19 mouse cellular contexts compared by ENCODE assay signal in the genomic region with DNA sequence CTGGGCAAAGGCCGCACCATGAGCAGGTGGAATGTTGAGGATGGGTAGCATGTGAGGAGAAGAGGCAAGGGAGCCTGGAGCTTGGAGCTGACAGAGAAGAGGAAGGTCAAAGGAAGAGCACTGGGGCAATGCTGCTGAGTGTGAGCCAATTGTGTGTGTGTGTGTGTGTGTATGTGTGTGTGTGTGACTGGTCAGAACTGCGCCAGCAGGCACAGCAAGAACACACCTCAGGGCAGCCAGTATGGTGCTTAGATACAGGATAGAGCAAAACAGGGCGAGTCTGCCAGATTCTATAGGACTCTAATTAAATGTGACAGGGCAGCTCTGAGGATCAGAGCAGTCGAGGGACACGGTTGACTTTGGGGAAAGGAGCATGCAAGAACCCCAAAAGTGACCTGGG. TPM values are rescaled to one million over a fixed set of nuclear protein-coding genes. Genes with fewer than 3 reads are reported as not detected.
A peak's percentile ranks its signal among the peaks of the same experiment; 100 is the strongest.
DNase-seq lines count a peak whose midpoint lies in the region; ATAC-seq and TF ChIP-seq lines count a peak whose summit lies in the region.
"Had no signal": no experiment of that assay in that cellular context is flagged by ENCODE, and none has a peak within 500 bp of the region (broad histone marks: within the 10 kb centered on the region; RNA-seq: fewer than 3 reads in every experiment).

No protein-coding gene starts in this region.

- H3K4me1 ChIP-seq in heart, embryonic 13.5 days, result peaks cover 81% of the 10 kb centered on the region
- peaks cover 38% of the 10 kb centered on the region for H3K4me1 ChIP-seq in embryonic fibroblast, embryonic 13.5 days (ENCODE audit: control insufficient read depth, insufficient read depth, low read length)
- H3K4me1 ChIP-seq in limb, embryonic 13.5 days, result peaks cover 41% of the 10 kb centered on the region
- H3K4me1 ChIP-seq in forebrain, embryonic 11.5 days (replicated peaks; ENCODE audit: control insufficient read depth, insufficient read depth, low read length), result 0 out of 2 replicates have a peak, but pooled peaks cover 2% of the 10 kb centered on the region
- peaks cover 16% of the 10 kb centered on the region for H3K4me1 ChIP-seq in forebrain, postnatal 0 days (ENCODE audit: insufficient read depth)

- peak overlapping the region; percentile 94 for H3K9ac ChIP-seq in heart, embryonic 13.5 days
- peak overlapping the region; percentile 95; the same call in 1 of the 2 replicates for H3K9ac ChIP-seq in limb, embryonic 13.5 days
- H3K9ac ChIP-seq in forebrain, embryonic 11.5 days (ENCODE audit: low read length), result no peak overlapping the region
- H3K9ac ChIP-seq in forebrain, postnatal 0 days, result no peak overlapping the region
- H3K9ac ChIP-seq: embryonic facial prominence, embryonic 12.5 days; liver, postnatal 0 days had no signal

- TF ChIP-seq CTCF in embryonic fibroblast, embryonic 13.5 days (IDR thresholded peaks at IDR 0.05; ENCODE audit: borderline replicate concordance, insufficient read depth, low read length), result no peak
- TF ChIP-seq CTCF in forebrain, postnatal 0 days (IDR thresholded peaks at IDR 0.05; ENCODE audit: low read depth), result no peak

- H3K36me3 ChIP-seq in heart, embryonic 13.5 days, result peaks cover 64% of the 10 kb centered on the region
- peaks cover 59% of the 10 kb centered on the region for H3K36me3 ChIP-seq in limb, embryonic 13.5 days
- no peaks in the 10 kb centered on the region; the same call in 1 of the 2 replicates for H3K36me3 ChIP-seq in forebrain, embryonic 11.5 days (ENCODE audit: control insufficient read depth, insufficient read depth, low read length)
- peaks cover 36% of the 10 kb centered on the region for H3K36me3 ChIP-seq in forebrain, postnatal 0 days (ENCODE audit: insufficient read depth)

- no peak for TF ChIP-seq POLR2A in embryonic fibroblast, embryonic 13.5 days (IDR thresholded peaks at IDR 0.05; ENCODE audit: low read depth, low read length)

- WGBS in heart, embryonic 13.5 days, result 80% methylated on average over 5 of the region's 5 CpGs
- 84% methylated on average over 5 of the region's 5 CpGs for WGBS in limb, embryonic 13.5 days
- WGBS in forebrain, embryonic 11.5 days, result 94% methylated on average over 5 of the region's 5 CpGs
- 84% methylated on average over 5 of the region's 5 CpGs for WGBS in forebrain, postnatal 0 days

- H3K27ac ChIP-seq in heart, embryonic 13.5 days (replicated peaks), result no peak overlapping the region; the same call in 1 of the 2 replicates
- no peak overlapping the region for H3K27ac ChIP-seq in embryonic fibroblast, embryonic 13.5 days (ENCODE audit: insufficient read depth, low read length)
- H3K27ac ChIP-seq in limb, embryonic 13.5 days, result peak overlapping the region; percentile 65; the same call in 1 of the 2 replicates
- H3K27ac ChIP-seq in forebrain, embryonic 11.5 days (ENCODE audit: low read depth, low read length), result no peak overlapping the region
- no peak overlapping the region for H3K27ac ChIP-seq in forebrain, postnatal 0 days (ENCODE audit: low read depth, low read length)
- H3K27ac ChIP-seq: embryonic facial prominence, embryonic 12.5 days; hindbrain, embryonic 10.5 days; kidney, postnatal 0 days had no signal

- H3K27me3 ChIP-seq in heart, embryonic 13.5 days (replicated peaks), result no peaks in the 10 kb centered on the region
- no peaks in the 10 kb centered on the region for H3K27me3 ChIP-seq in limb, embryonic 13.5 days
- no peaks in the 10 kb centered on the region for H3K27me3 ChIP-seq in forebrain, embryonic 11.5 days (ENCODE audit: control insufficient read depth, insufficient read depth, low read length)
- H3K27me3 ChIP-seq in forebrain, postnatal 0 days (ENCODE audit: insufficient read depth, low read length), result no peaks in the 10 kb centered on the region
- H3K27me3 ChIP-seq: embryonic facial prominence, embryonic 12.5 days had no signal

- no peaks in the 10 kb centered on the region for H3K9me3 ChIP-seq in heart, embryonic 13.5 days
- H3K9me3 ChIP-seq in limb, embryonic 13.5 days, result no peaks in the 10 kb centered on the region
- H3K9me3 ChIP-seq in forebrain, embryonic 11.5 days (ENCODE audit: control insufficient read depth, low read length), result no peaks in the 10 kb centered on the region
- H3K9me3 ChIP-seq in forebrain, postnatal 0 days (ENCODE audit: low read length), result no peaks in the 10 kb centered on the region
- H3K9me3 ChIP-seq: embryonic facial prominence, embryonic 12.5 days; G1E; hindbrain, embryonic 10.5 days had no signal

- intact Hi-C loops in heart, postnatal 10 days (cut with DNase I), result no loop called here
- intact Hi-C loops in left cerebral cortex, postnatal 4 days (cut with DNase I), result no loop called here

- peak overlapping the region; percentile 92 for H3K4me2 ChIP-seq in heart, embryonic 13.5 days
- H3K4me2 ChIP-seq in limb, embryonic 13.5 days (replicated peaks), result peak overlapping the region; percentile 92; the same call in 1 of the 2 replicates
- H3K4me2 ChIP-seq in forebrain, embryonic 11.5 days (ENCODE audit: low read depth, low read length, severe bottlenecking), result no peak overlapping the region
- no peak overlapping the region for H3K4me2 ChIP-seq in forebrain, postnatal 0 days (ENCODE audit: low read depth)

- no peak for ATAC-seq in heart, embryonic 13.5 days (ENCODE audit: extremely low read depth, insufficient number of reproducible peaks, low FRiP score, low TSS enrichment)
- ATAC-seq in limb, embryonic 13.5 days (ENCODE audit: low FRiP score, low read depth), result no peak
- no peak for ATAC-seq in forebrain, embryonic 11.5 days (replicated peaks; ENCODE audit: low FRiP score)
- no peak for ATAC-seq in forebrain, postnatal 0 days
- ATAC-seq: CD4-positive, CD25-positive, alpha-beta regulatory T cell, adult 4 months; intestine, embryonic 16.5 days; liver, postnatal 0 days had no signal

- no peak for DNase-seq in heart, postnatal 10 days
- DNase-seq in left cerebral cortex, postnatal 4 days, result peak; percentile 8
- DNase-seq in left cerebral cortex, adult 8-10 months (ENCODE audit: low spot score in 2 of 2), result no peak
- no peak for DNase-seq in forebrain, embryonic 11.5 days (ENCODE audit: low spot score)
- no peak for DNase-seq in forebrain, postnatal 0 days
- DNase-seq: gastrocnemius, postnatal 25 days; liver; liver, postnatal 0 days; lung, postnatal 14 days; thymus, adult 18-20 months had no signal

- H3K4me3 ChIP-seq in heart, embryonic 13.5 days, result peak overlapping the region; percentile 96; the same call in 1 of the 2 replicates
- H3K4me3 ChIP-seq in embryonic fibroblast, embryonic 13.5 days (ENCODE audit: insufficient read depth, low read length), result peak overlapping the region; percentile 83
- no peak overlapping the region for H3K4me3 ChIP-seq in limb, embryonic 13.5 days
- H3K4me3 ChIP-seq in forebrain, embryonic 11.5 days (ENCODE audit: low read depth, low read length), result no peak overlapping the region
- H3K4me3 ChIP-seq in forebrain, postnatal 0 days (ENCODE audit: low read depth, low read length), result no peak overlapping the region
- H3K4me3 ChIP-seq: embryonic facial prominence, embryonic 12.5 days had no signal

RNA-seq across cellular contexts. Expression of a gene that starts 4.2 kb away (rescaled TPM):
- polyA plus RNA-seq in heart, embryonic 13.5 days (2015; fragmentation: Nextera tagmentation; extraction: Ambion mirVana), result 218 and 227 TPM in 2 replicates
- 100 to 1,000 TPM; 184 to 188 TPM for total RNA-seq in heart, postnatal 10 days (2021)
- 100 to 1,000 TPM; 200 to 204 TPM for total RNA-seq in left cerebral cortex, postnatal 4 days (2021)
- total RNA-seq in left cerebral cortex, adult 8-10 months (2022), result 100 to 1,000 TPM; 161 to 165 (median 162) TPM
- 280 and 348 TPM in 2 replicates for polyA plus RNA-seq in embryonic fibroblast, embryonic 13.5 days (2011; ENCODE audit: insufficient read length, low read depth, missing spikeins)
- 203 and 206 TPM in 2 replicates for polyA plus RNA-seq in limb, embryonic 13.5 days (2015; fragmentation: Nextera tagmentation; extraction: Ambion mirVana)
- polyA plus RNA-seq in forebrain, embryonic 11.5 days (2014; fragmentation: Nextera tagmentation; extraction: Ambion mirVana), result 157 and 174 TPM in 2 replicates
- 230 and 256 TPM in 2 replicates for total RNA-seq in forebrain, postnatal 0 days (2014; rRNA removed)
- 156 and 192 TPM in 2 replicates for polyA plus RNA-seq in forebrain, postnatal 0 days (2015; fragmentation: Nextera tagmentation; extraction: Ambion mirVana)

RNA-seq across cellular contexts. Expression of a gene that starts 55.9 kb away (rescaled TPM):
- polyA plus RNA-seq in heart, embryonic 13.5 days (2015; fragmentation: Nextera tagmentation; extraction: Ambion mirVana), result 0.27 and 0.42 TPM in 2 replicates
- 1 to 10 TPM; 2.2 to 2.8 TPM for total RNA-seq in heart, postnatal 10 days (2021)
- 1 to 10 TPM; 1.0 to 1.4 TPM for total RNA-seq in left cerebral cortex, postnatal 4 days (2021)
- 1 to 10 TPM; 1.2 to 3.2 (median 2.2) TPM for total RNA-seq in left cerebral cortex, adult 8-10 months (2022)
- 1.8 and 3.1 TPM in 2 replicates for polyA plus RNA-seq in embryonic fibroblast, embryonic 13.5 days (2011; ENCODE audit: insufficient read length, low read depth, missing spikeins)
- polyA plus RNA-seq in limb, embryonic 13.5 days (2015; fragmentation: Nextera tagmentation; extraction: Ambion mirVana), result 0.28 and 0.32 TPM in 2 replicates
- 0.37 TPM in 1 of 2 replicates, not detected in the other for polyA plus RNA-seq in forebrain, embryonic 11.5 days (2014; fragmentation: Nextera tagmentation; extraction: Ambion mirVana)
- total RNA-seq in forebrain, postnatal 0 days (2014; rRNA removed), result 2.2 and 5.0 TPM in 2 replicates
- polyA plus RNA-seq in forebrain, postnatal 0 days (2015; fragmentation: Nextera tagmentation; extraction: Ambion mirVana), result 0.36 and 0.81 TPM in 2 replicates

Comparison
In these comparisons a context has a peak if more than half of its experiments do, and no peak if none do; other contexts are left out.
1. H3K4me2 ChIP-seq: peak in heart, embryonic 13.5 days (single experiment) and limb, embryonic 13.5 days (single experiment); none in forebrain, embryonic 11.5 days (single experiment) and forebrain, postnatal 0 days (single experiment).
2. H3K4me3 ChIP-seq: peak in heart, embryonic 13.5 days (single experiment) and embryonic fibroblast, embryonic 13.5 days (single experiment); none in limb, embryonic 13.5 days (single experiment), forebrain, embryonic 11.5 days (single experiment) and forebrain, postnatal 0 days (single experiment).
3. H3K9ac ChIP-seq: peak in heart, embryonic 13.5 days (single experiment) and limb, embryonic 13.5 days (single experiment); none in forebrain, embryonic 11.5 days (single experiment) and forebrain, postnatal 0 days (single experiment).